Comparison of ENCODE assay signal across 14 mouse cellular contexts in the genomic region with DNA sequence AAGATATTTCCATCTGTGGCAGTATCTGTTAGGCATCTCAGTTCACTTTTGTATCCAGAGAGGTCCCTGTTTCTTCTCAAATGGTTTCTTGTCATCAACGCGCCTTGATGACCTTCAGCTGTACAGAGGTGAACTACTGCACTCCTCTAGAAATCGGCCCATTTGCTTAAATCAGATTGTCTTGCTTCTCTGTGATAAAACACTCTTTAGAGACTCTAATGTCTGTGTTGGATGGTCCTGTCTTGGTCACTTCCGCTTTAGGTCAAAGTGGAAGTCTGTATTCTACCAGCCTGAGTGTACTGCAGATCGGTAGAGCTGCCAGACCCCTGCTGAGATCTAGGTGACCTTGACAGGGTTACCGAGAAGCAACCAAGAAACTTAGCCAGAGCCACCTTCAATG.
"Had no signal": no experiment of that assay in that cellular context is flagged by ENCODE, and none has a peak within 500 bp of the region (broad histone marks: within the 10 kb centered on the region; RNA-seq: fewer than 3 reads in every experiment).

No protein-coding gene starts in this region.

- H3K27ac ChIP-seq: embryonic facial prominence, embryonic 10.5 days; embryonic facial prominence, embryonic 12.5 days; embryonic facial prominence, embryonic 13.5 days; embryonic facial prominence, embryonic 15.5 days; forebrain, embryonic 10.5 days; forebrain, embryonic 12.5 days; forebrain, embryonic 13.5 days; forebrain, embryonic 15.5 days; gastrocnemius, adult 2 months; heart, adult 2 months had no signal

- DNase-seq: heart, adult 11 months had no signal

- H3K9ac ChIP-seq: embryonic facial prominence, embryonic 12.5 days; embryonic facial prominence, embryonic 13.5 days; embryonic facial prominence, embryonic 15.5 days; forebrain, embryonic 12.5 days; forebrain, embryonic 13.5 days; forebrain, embryonic 15.5 days; forebrain, postnatal 0 days had no signal

- H3K36me3 ChIP-seq: embryonic facial prominence, embryonic 10.5 days; embryonic facial prominence, embryonic 12.5 days; embryonic facial prominence, embryonic 13.5 days; embryonic facial prominence, embryonic 15.5 days; forebrain, embryonic 10.5 days; forebrain, embryonic 12.5 days; forebrain, embryonic 15.5 days had no signal

- H3K4me2 ChIP-seq: embryonic facial prominence, embryonic 12.5 days; embryonic facial prominence, embryonic 13.5 days; embryonic facial prominence, embryonic 15.5 days; forebrain, embryonic 12.5 days; forebrain, embryonic 13.5 days; forebrain, embryonic 15.5 days had no signal

- H3K4me3 ChIP-seq: embryonic facial prominence, embryonic 10.5 days; embryonic facial prominence, embryonic 12.5 days; embryonic facial prominence, embryonic 13.5 days; embryonic facial prominence, embryonic 15.5 days; erythroblast, embryonic 14.5 days; forebrain, embryonic 10.5 days; forebrain, embryonic 12.5 days; forebrain, embryonic 13.5 days; forebrain, embryonic 15.5 days; gastrocnemius, adult 2 months; heart, adult 2 months had no signal

- ATAC-seq: forebrain, embryonic 15.5 days; forebrain, embryonic 16.5 days had no signal

- H3K9me3 ChIP-seq: embryonic facial prominence, embryonic 10.5 days; embryonic facial prominence, embryonic 12.5 days; embryonic facial prominence, embryonic 13.5 days; embryonic facial prominence, embryonic 15.5 days; forebrain, embryonic 10.5 days; forebrain, embryonic 12.5 days; forebrain, embryonic 13.5 days; forebrain, embryonic 15.5 days had no signal
